Mouse (Mus musculus): Measurements from ENCODE around the gene Osr1.
A peak's percentile ranks its signal among the peaks of the same experiment; 100 is the strongest.

Osr1 gene

GRCm38 (mm10) chr12:9569971-9570370, at the start of gene Osr1:
Gene Osr1, plus strand, starts transcription at chr12:9570116.
- DNase-seq (ENCODE audit: low read depth) = peak; percentile 7

GRCm38 (mm10) chr12:9550328-9550727, 19.6 kb upstream of the Osr1 start:
- DNase-seq (ENCODE audit: low read depth) = no peak

- no peak for DNase-seq (ENCODE audit: low read depth)
These were observed 5.0 kb upstream of the Osr1 start for GRCm38 (mm10) chr12:9564956-9565355.

GRCm38 (mm10) chr12:9570496-9570995, 630 bp downstream of the Osr1 start:
- DNase-seq (ENCODE audit: low read depth) = no peak

GRCm38 (mm10) chr12:9571276-9571940, 1.5 kb downstream of the Osr1 start:
- no peak for DNase-seq (ENCODE audit: low read depth)

- DNase-seq (ENCODE audit: low read depth) = no peak
These were observed 2.1 kb downstream of the Osr1 start for GRCm38 (mm10) chr12:9572022-9572421.

GRCm38 (mm10) chr12:9573682-9574081, 3.8 kb downstream of the Osr1 start:
- no peak for DNase-seq (ENCODE audit: low read depth)

- no peak for DNase-seq (ENCODE audit: low read depth)
These were observed 4.4 kb downstream of the Osr1 start for GRCm38 (mm10) chr12:9574244-9574871.

GRCm38 (mm10) chr12:9575158-9576042, 5.5 kb downstream of the Osr1 start:
- no peak for DNase-seq (ENCODE audit: low read depth)

GRCm38 (mm10) chr12:9576043-9576538, 6.2 kb downstream of the Osr1 start:
- no peak for DNase-seq (ENCODE audit: low read depth)

GRCm38 (mm10) chr12:9577610-9578009, 7.7 kb downstream of the Osr1 start:
- no peak for DNase-seq (ENCODE audit: low read depth)

GRCm38 (mm10) chr12:9578591-9578990, 8.7 kb downstream of the Osr1 start:
- no peak for DNase-seq (ENCODE audit: low read depth)

GRCm38 (mm10) chr12:9579301-9580030, 9.6 kb downstream of the Osr1 start:
- DNase-seq (ENCODE audit: low read depth) = no peak

GRCm38 (mm10) chr12:9580041-9580905, 10.4 kb downstream of the Osr1 start:
- DNase-seq (ENCODE audit: low read depth) = no peak

- no peak for DNase-seq (ENCODE audit: low read depth)
These were observed 11.1 kb downstream of the Osr1 start for GRCm38 (mm10) chr12:9581011-9581410.

- DNase-seq (ENCODE audit: low read depth) = no peak
These were observed 11.6 kb downstream of the Osr1 start for GRCm38 (mm10) chr12:9581506-9581905.

GRCm38 (mm10) chr12:9582248-9582995, 12.5 kb downstream of the Osr1 start:
- DNase-seq (ENCODE audit: low read depth) = no peak

GRCm38 (mm10) chr12:9583380-9583779, 13.5 kb downstream of the Osr1 start:
- DNase-seq (ENCODE audit: low read depth) = no peak

- no peak for DNase-seq (ENCODE audit: low read depth)
These were observed 14.6 kb downstream of the Osr1 start for GRCm38 (mm10) chr12:9584366-9585084.

Data from naive thymus-derived CD4-positive, alpha-beta T cell, adult 2 months (primary cell).